Mouse (Mus musculus) lung, embryonic 14.5 days (tissue): ENCODE data around the gene Notch2. TPM values are rescaled to one million over a fixed set of nuclear protein-coding genes. Genes with fewer than 3 reads are reported as not detected.

Experiments
- ATAC-seq: fragments of 200-750 bp; cut with Nextera tagmentation; 2 replicates; pipeline ENCODE4 v1.8.0; 2017; ENCODE audit warnings: mild to moderate bottlenecking, moderate TSS enrichment, moderate library complexity; ENCODE audit not compliant: insufficient read depth
- DNase-seq: peaks from one replicate; pipeline ENCODE4 v3.0.0-alpha.2; 2015
- H3K27ac ChIP-seq: fragments of 300-500 bp; sonication (generic); 2 replicates; pipeline ENCODE4 v1.5.1; 2014; ENCODE audit warnings: low read depth, mild to moderate bottlenecking, moderate library complexity
- H3K27me3 ChIP-seq: fragments of 300-500 bp; sonication (generic); 2 replicates; pipeline ENCODE4 v1.6.1; 2014; ENCODE audit warnings: low read length, control low read depth; ENCODE audit not compliant: insufficient read depth
- H3K36me3 ChIP-seq: fragments of 300-500 bp; sonication (generic); 2 replicates; pipeline ENCODE4 v1.6.1; 2014; ENCODE audit warnings: control low read depth; ENCODE audit not compliant: insufficient read depth
- H3K4me1 ChIP-seq: fragments of 300-500 bp; sonication (generic); 2 replicates; pipeline ENCODE4 v1.6.1; 2014; ENCODE audit warnings: antibody characterized with exemption, control low read depth; ENCODE audit not compliant: insufficient read depth
- H3K4me2 ChIP-seq: fragments of 300-500 bp; sonication (generic); 2 replicates; pipeline ENCODE4 v1.6.1; 2014; ENCODE audit warnings: mild to moderate bottlenecking
- H3K4me3 ChIP-seq: fragments of 300-500 bp; sonication (generic); 2 replicates; pipeline ENCODE4 v1.5.1; 2014; ENCODE audit warnings: low read depth, low read length
- H3K9ac ChIP-seq: fragments of 300-500 bp; sonication (generic); 2 replicates; pipeline ENCODE4 v1.6.1; 2014
- H3K9me3 ChIP-seq: fragments of 300-500 bp; sonication (generic); 2 replicates; pipeline ENCODE4 v1.6.1; 2016; ENCODE audit warnings: low read depth, low read length, control low read depth
- CTCF ChIP-seq: IDR thresholded peaks from 2 replicates; pipeline ENCODE4 v1.5.1; 2016; ENCODE audit warnings: antibody characterized with exemption, low read depth
- WGBS: fragments of 180-500 bp; shearing (Covaris S2); extraction: QIAGEN DNeasy Blood & Tissue Kit; methylation state at CpG from one replicate; pipeline ENCODE4 v1.1.7; 2014; 5-methylcytosine and 5-hydroxymethylcytosine counted together
- polyA plus RNA-seq: library from polyadenylated mRNA; unstranded; fragments of >200 nt; fragmentation: Nextera tagmentation; extraction: Ambion mirVana; gene quantifications from 2 replicates; pipeline ENCODE4 v1.2.1, GENCODE M21; 2014

The Notch2 gene
- polyA plus RNA-seq, 1 experiment from 2014 or later = 43.8 TPM

GRCm38 (mm10) chr3:98098676-98099075 is 85.3 kb downstream of the Notch2 start:
- Histone ChIP-seq H3K27ac (peak overlapping the region; percentile 50; the same call in 1 of the 2 replicates), H3K36me3 (peaks cover 69% of the 10 kb centered on the region)

GRCm38 (mm10) chr3:98099287-98099686 is 86.0 kb downstream of the Notch2 start:
- Histone ChIP-seq H3K9ac (no peak overlapping the region), H3K27ac (peak overlapping the region; percentile 50), H3K27me3 (no peaks in the 10 kb centered on the region), H3K4me2 (no peak overlapping the region), H3K4me1 (no peaks in the 10 kb centered on the region), H3K4me3 (no peak overlapping the region), H3K36me3 (peaks cover 75% of the 10 kb centered on the region), H3K9me3 (peaks cover 6% of the 10 kb centered on the region; the same call in 1 of the 2 replicates)
- TF ChIP-seq CTCF = peak; percentile 52
- ATAC-seq (no peak), DNase-seq (no peak)
- 86% methylated on average over 10 of the region's 10 CpGs for WGBS

More at GRCm38 (mm10) chr3:98098676-98099075, 85.3 kb downstream of the Notch2 start:
- ATAC-seq = peak; percentile 72
- peaks cover 6% of the 10 kb centered on the region; the same call in 1 of the 2 replicates for H3K9me3 ChIP-seq
- no peak for TF ChIP-seq CTCF
- no peak overlapping the region for H3K4me2 ChIP-seq
- no peak overlapping the region for H3K9ac ChIP-seq
- H3K4me3 ChIP-seq = no peak overlapping the region
- WGBS = 59% methylated on average over 5 of the region's 5 CpGs
- no peaks in the 10 kb centered on the region for H3K27me3 ChIP-seq
- peak; percentile 72 for DNase-seq
- H3K4me1 ChIP-seq = no peaks in the 10 kb centered on the region

- Histone ChIP-seq H3K27me3 (no peaks in the 10 kb centered on the region), H3K4me3 (no peak overlapping the region), H3K27ac (no peak overlapping the region), H3K36me3 (peaks cover 97% of the 10 kb centered on the region), H3K4me1 (no peaks in the 10 kb centered on the region), H3K9me3 (peaks cover 6% of the 10 kb centered on the region; the same call in 1 of the 2 replicates), H3K4me2 (no peak overlapping the region), H3K9ac (no peak overlapping the region)
- peak; percentile 19 for DNase-seq
- TF ChIP-seq CTCF = no peak
- no peak for ATAC-seq
- WGBS = 74% methylated on average over 10 of the region's 10 CpGs
These were observed 88.2 kb downstream of the Notch2 start for GRCm38 (mm10) chr3:98101541-98101940.

GRCm38 (mm10) chr3:98104851-98105471 is 91.6 kb downstream of the Notch2 start:
- ATAC-seq = no peak
- Histone ChIP-seq H3K27me3 (no peaks in the 10 kb centered on the region), H3K36me3 (peaks cover 97% of the 10 kb centered on the region), H3K4me2 (no peak overlapping the region), H3K4me1 (no peaks in the 10 kb centered on the region), H3K27ac (no peak overlapping the region; the same call in 1 of the 2 replicates), H3K9me3 (peaks cover 6% of the 10 kb centered on the region; the same call in 1 of the 2 replicates), H3K4me3 (no peak overlapping the region), H3K9ac (no peak overlapping the region)
- DNase-seq = no peak
- whole genome bisulfite sequencing = 65% methylated on average over 9 of the region's 9 CpGs
- TF ChIP-seq CTCF = no peak

- no peak overlapping the region for H3K4me3 ChIP-seq
- H3K4me2 ChIP-seq = no peak overlapping the region
- no peaks in the 10 kb centered on the region for H3K27me3 ChIP-seq
- no peak for ATAC-seq
- TF ChIP-seq CTCF = no peak
- DNase-seq = no peak
- H3K27ac ChIP-seq = no peak overlapping the region; the same call in 1 of the 2 replicates
- WGBS = 87% methylated on average over 6 of the region's 6 CpGs
- peaks cover 6% of the 10 kb centered on the region; the same call in 1 of the 2 replicates for H3K9me3 ChIP-seq
- H3K36me3 ChIP-seq = peaks cover 91% of the 10 kb centered on the region
- no peak overlapping the region for H3K9ac ChIP-seq
- H3K4me1 ChIP-seq = no peaks in the 10 kb centered on the region
These were observed 92.2 kb downstream of the Notch2 start for GRCm38 (mm10) chr3:98105496-98105895.

- no peaks in the 10 kb centered on the region for H3K27me3 ChIP-seq
- ATAC-seq (no peak), DNase-seq (no peak)
- H3K27ac ChIP-seq = no peak overlapping the region
- H3K36me3 ChIP-seq = peaks cover 91% of the 10 kb centered on the region
- 62% methylated on average over 4 of the region's 4 CpGs for WGBS
- no peak overlapping the region for H3K4me3 ChIP-seq
- no peak for TF ChIP-seq CTCF
- no peaks in the 10 kb centered on the region for H3K4me1 ChIP-seq
- peaks cover 6% of the 10 kb centered on the region; the same call in 1 of the 2 replicates for H3K9me3 ChIP-seq
- no peak overlapping the region for H3K4me2 ChIP-seq
- no peak overlapping the region for H3K9ac ChIP-seq
These were observed 92.8 kb downstream of the Notch2 start for GRCm38 (mm10) chr3:98106115-98106514.

GRCm38 (mm10) chr3:98106590-98107313 is 93.4 kb downstream of the Notch2 start:
- H3K27me3 ChIP-seq = no peaks in the 10 kb centered on the region
- H3K4me1 ChIP-seq = no peaks in the 10 kb centered on the region
- peaks cover 91% of the 10 kb centered on the region for H3K36me3 ChIP-seq
- H3K27ac ChIP-seq = no peak overlapping the region
- no peak overlapping the region for H3K4me3 ChIP-seq
- DNase-seq = no peak
- H3K9me3 ChIP-seq = peaks cover 6% of the 10 kb centered on the region; the same call in 1 of the 2 replicates
- H3K9ac ChIP-seq = no peak overlapping the region
- no peak for ATAC-seq
- 89% methylated on average over 12 of the region's 12 CpGs for WGBS
- H3K4me2 ChIP-seq = no peak overlapping the region
- no peak for TF ChIP-seq CTCF
